Mouse (Mus musculus) bone marrow macrophage, adult 2 months (primary cell): ENCODE measurements around the gene Igf1.

Experiments
- CTCF ChIP-seq: IDR thresholded peaks from 2 replicates; pipeline ENCODE4 v1.5.1; 2012; ENCODE audit warnings: low read depth, mild to moderate bottlenecking, low read length, moderate library complexity
- POLR2A ChIP-seq: IDR thresholded peaks from 2 replicates; pipeline ENCODE4 v1.6.1; 2012; ENCODE audit warnings: mild to moderate bottlenecking, low read depth, low read length, borderline replicate concordance

GRCm38 (mm10) chr10:87901916-87902315 lies 43.9 kb downstream of the Igf1 start:
- TF ChIP-seq CTCF (no peak), POLR2A (no peak)
